Mouse (Mus musculus): ENCODE results near the gene Neurl1a.

Gene Neurl1a

DNA sequence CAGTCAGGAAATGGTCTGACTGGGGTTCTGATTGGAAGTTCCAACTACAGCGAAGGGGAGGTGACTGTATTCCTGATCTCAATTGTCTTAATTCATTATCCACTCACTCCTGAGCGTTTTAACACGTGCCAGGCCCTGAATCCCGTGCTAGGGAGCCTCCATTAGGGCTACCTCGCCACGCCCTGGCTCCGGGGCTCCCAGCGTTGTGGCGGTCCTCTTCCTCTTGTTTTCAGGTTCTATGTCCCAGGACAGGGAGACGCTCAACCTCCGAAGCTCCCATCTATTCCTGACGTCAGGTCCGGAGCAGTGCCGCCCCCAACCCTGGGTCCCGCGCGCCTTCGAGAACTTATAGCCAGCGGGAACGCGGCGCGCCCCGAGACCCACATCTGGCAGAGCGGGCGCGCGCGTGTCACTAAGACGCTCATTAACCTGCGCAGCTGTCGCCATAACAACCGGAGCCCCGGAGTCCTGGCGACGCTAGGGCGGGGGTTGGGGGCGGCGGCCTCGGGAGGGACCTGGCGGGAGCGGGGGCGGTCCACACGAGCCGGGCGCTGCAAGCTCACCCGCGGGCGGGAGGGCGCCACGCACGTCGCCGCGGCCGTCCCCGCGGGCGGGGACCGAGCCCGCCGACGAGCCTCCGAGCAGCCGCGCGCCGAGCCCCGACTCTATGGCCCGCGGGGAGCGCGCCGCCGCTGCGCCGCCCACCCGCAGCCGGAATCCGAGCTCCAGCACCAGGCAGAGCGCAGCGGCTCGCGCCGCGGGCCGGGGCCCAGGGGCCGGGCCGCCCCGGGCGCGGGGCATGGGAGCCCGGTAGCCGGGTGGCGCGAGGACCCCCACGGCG is at the start of gene Neurl1a:
Gene Neurl1a (plus strand): TSS at position 390 of the 841 bp plus-strand sequence.
- TF ChIP-seq GATA4 (IDR thresholded peaks at IDR 0.05; ENCODE audit: insufficient replicate concordance, low read length) = no peak

- no peak for TF ChIP-seq GATA4 (IDR thresholded peaks at IDR 0.05; ENCODE audit: insufficient replicate concordance, low read length)
Observed at GRCm38 (mm10) chr19:47128835-47129234, 49.8 kb upstream of the Neurl1a start.

GRCm38 (mm10) chr19:47130551-47131125 is 48.0 kb upstream of the Neurl1a start:
- no peak for TF ChIP-seq GATA4 (IDR thresholded peaks at IDR 0.05; ENCODE audit: insufficient replicate concordance, low read length)

DNA sequence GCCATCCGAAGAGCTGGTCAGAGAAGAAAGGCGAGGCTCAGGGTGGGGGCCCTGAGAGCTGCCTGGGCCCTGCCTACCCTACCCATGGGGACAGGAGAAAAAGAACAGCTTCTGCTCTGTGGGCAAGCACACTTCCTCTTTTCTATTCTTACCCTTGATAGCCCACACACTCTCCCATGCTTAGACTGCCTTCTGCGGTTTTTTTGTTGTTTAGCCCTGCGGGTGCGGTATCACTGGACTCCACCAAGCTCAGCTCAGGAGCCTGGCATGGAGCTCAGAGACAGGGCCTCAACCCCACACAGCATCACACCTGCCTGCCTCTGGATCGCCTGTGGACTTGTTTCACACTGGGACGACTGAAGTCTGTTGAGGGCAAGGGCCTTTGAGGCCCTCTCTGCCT is 45.5 kb upstream of the Neurl1a start:
- no peak for TF ChIP-seq GATA4 (IDR thresholded peaks at IDR 0.05; ENCODE audit: insufficient replicate concordance, low read length)

DNA sequence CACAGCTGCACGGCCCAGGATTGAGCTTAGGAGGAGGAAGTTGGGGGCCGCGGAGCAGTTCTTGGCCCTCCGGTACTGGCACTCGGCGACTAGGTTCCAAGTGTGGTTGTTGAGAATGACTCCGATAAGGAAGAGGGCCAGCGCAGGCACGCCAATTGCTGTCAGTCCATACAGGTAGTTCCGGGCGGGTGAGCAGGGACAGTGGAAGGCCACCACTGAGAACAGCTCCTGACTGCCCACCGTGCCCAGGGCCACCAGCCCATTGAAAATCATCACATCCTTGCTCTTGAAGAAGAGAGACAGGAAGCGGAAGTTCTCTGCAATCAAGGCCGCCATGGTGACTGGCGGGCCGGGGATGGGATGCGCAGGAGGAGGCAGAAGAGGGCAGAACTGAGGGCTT is 43.1 kb upstream of the Neurl1a start:
- no peak for TF ChIP-seq GATA4 (IDR thresholded peaks at IDR 0.05; ENCODE audit: insufficient replicate concordance, low read length)

DNA sequence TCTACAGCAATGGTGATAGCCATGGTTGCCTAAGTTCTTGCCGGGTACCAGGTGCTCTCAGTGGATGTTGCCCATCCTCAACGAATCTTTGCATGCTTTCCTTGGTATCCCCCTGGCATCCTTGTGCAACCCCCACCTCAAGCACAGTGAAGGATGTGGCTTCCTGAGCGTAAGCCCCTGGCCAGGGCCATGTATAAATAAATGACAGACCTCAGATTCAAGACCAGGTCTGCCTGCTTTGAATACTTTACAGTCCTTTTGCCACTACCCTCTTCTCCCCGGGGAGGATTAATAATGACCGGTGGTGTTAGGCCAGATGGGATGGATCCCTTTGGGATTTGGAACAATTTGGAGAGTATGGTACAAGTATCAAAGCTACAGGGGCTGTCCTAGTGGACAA is 42.5 kb upstream of the Neurl1a start:
- no peak for TF ChIP-seq GATA4 (IDR thresholded peaks at IDR 0.05; ENCODE audit: insufficient replicate concordance, low read length)

GRCm38 (mm10) chr19:47137051-47137581 is 41.5 kb upstream of the Neurl1a start:
- TF ChIP-seq GATA4 (IDR thresholded peaks at IDR 0.05; ENCODE audit: insufficient replicate concordance, low read length) = no peak; the same call in 1 of the 2 replicates

DNA sequence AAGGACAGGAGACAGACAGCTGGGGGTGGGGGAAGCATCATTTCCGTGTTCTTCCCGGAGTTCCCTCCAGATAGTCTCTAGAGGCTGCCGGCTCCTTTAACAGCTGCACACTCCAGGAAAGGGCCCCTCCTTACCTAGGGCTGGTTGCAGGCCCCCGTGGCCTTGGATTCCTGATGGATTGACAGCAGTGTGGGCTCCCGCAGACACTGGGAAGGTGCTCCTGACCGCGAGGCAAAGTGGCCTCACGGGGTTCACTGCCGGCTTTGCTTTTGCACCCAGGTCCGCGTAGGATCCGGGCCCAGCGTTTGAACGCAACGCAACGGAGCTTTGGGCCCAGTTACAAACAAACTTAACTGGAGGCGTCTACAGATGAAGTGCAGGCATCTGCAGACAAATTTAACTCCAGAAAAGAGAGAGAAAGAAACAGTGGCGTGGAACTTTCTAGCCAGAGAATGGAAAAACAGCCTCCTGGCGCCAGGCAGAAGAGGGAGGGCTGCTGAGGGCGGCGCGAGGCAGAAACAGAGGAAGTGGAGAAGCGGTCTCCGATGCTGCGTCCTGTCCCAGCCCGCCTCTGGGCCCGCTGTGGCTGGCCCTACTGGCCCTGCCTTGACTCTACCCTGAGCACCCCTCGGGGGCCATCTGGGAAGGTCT is 40.7 kb upstream of the Neurl1a start, which contains the start of gene Calhm2:
Gene Calhm2 (minus strand): TSS at position 524 of the 651 bp plus-strand sequence.
- TF ChIP-seq GATA4 (IDR thresholded peaks at IDR 0.05; ENCODE audit: insufficient replicate concordance, low read length) = no peak

GRCm38 (mm10) chr19:47142438-47142837 is 36.2 kb upstream of the Neurl1a start:
- no peak for TF ChIP-seq GATA4 (IDR thresholded peaks at IDR 0.05; ENCODE audit: insufficient replicate concordance, low read length)

GRCm38 (mm10) chr19:47144154-47144553 is 34.5 kb upstream of the Neurl1a start, which contains the start of gene Calhm1:
Gene Calhm1, minus strand, starts transcription at chr19:47144254.
- no peak for TF ChIP-seq GATA4 (IDR thresholded peaks at IDR 0.05; ENCODE audit: insufficient replicate concordance, low read length)

- TF ChIP-seq GATA4 (IDR thresholded peaks at IDR 0.05; ENCODE audit: insufficient replicate concordance, low read length) = no peak
Observed at GRCm38 (mm10) chr19:47148267-47148847, 30.3 kb upstream of the Neurl1a start.

DNA sequence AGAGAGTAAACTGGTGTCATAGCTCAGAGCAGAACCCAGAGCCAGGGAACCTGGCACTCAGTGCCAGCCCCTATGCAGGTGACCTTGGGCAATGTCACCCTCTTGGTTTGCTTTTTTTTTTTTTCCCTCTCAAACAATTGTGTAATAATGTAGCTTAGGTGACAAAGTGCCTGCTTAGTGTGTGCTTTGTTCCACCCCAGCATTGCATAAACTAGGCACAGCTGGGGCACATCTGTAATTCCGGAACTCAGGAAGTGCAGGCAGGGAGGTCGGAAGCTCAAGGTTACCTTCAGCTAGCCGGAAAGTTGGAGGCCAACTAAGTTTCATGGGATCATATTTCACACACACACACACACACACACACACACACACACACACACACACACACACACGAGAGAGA is 28.8 kb upstream of the Neurl1a start:
- no peak for TF ChIP-seq GATA4 (IDR thresholded peaks at IDR 0.05; ENCODE audit: insufficient replicate concordance, low read length)

GRCm38 (mm10) chr19:47151332-47152061 is 27.1 kb upstream of the Neurl1a start:
- no peak for TF ChIP-seq GATA4 (IDR thresholded peaks at IDR 0.05; ENCODE audit: insufficient replicate concordance, low read length)

DNA sequence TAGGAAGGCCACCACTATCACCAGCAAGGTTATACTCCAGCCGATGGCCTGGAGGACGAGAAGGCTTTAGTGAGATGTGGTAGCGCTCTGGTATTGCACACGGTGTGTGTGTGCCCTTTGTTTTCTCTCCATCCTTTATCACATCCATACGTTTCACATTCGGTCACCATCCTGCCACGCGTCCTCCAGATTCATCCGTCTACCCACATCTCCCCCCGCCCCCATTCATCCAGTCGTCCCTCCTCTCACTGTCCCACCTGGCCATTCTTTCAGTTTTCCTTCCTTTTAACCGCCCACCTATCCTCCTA is 26.6 kb upstream of the Neurl1a start:
- TF ChIP-seq GATA4 (IDR thresholded peaks at IDR 0.05; ENCODE audit: insufficient replicate concordance, low read length) = no peak

- TF ChIP-seq GATA4 (IDR thresholded peaks at IDR 0.05; ENCODE audit: insufficient replicate concordance, low read length) = no peak
Observed at GRCm38 (mm10) chr19:47153767-47154166, 24.9 kb upstream of the Neurl1a start.

Measured in liver, adult (tissue).